Mouse (Mus musculus): Measurements from ENCODE around the gene Hap1.

GRCm38 (mm10) chr11:100369145-100369544 is 13.2 kb upstream of the Hap1 start:
- no peak for TF ChIP-seq CTCF (IDR thresholded peaks at IDR 0.05; ENCODE audit: borderline replicate concordance, control insufficient read depth, extremely low read depth, insufficient read depth, low read length, poor library complexity)
- TF ChIP-seq POLR2A (IDR thresholded peaks at IDR 0.05; ENCODE audit: control insufficient read depth, extremely low read depth, insufficient read depth, low read length, poor library complexity): no peak
